Mouse (Mus musculus) frontal cortex, postnatal 14 days (tissue): Measurements from ENCODE around the gene Coch.
"Not testable (repeated sequence)": the region's sequence is repeated elsewhere in the genome, so short reads cannot be mapped to it uniquely, and the experiment has no call there.

Experiments used
- DNase-seq, 2 experiments: peaks; one replicate each; pipeline ENCODE4 v3.0.0; 2022; ENCODE audit warnings: low spot score in 2 of 2

Coch gene

GRCm38 (mm10) chr12:51593229-51594029, at the start of gene Coch:
Gene Coch (plus strand): TSS chr12:51593341.
- DNase-seq: peak in 1 of 2 experiments; percentile 16

- no peak for DNase-seq
Observed at GRCm38 (mm10) chr12:51543402-51543960, 49.7 kb upstream of the Coch start.

- no peak for DNase-seq
Observed at GRCm38 (mm10) chr12:51555041-51555440, 38.1 kb upstream of the Coch start.

DNA sequence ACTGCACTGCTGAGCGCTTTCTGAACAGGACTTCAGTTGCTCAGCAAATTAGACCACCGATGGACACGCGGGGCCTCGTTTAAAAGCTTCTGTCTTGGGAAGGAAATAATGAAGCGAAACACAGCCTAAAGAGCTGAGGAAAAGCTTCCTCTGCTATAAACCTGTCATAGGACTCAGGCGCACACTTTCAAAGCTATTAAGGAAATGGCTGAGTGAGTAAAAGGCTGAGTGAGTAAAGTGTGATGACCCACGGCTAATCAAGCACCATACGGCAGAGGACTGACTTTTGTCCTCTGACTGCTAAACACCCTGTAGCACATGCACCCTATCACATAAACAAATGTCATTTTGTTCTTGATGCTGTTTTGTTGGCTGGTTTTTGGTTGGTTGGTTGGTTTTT, 31.7 kb upstream of the Coch start:
- no peak for DNase-seq

DNA sequence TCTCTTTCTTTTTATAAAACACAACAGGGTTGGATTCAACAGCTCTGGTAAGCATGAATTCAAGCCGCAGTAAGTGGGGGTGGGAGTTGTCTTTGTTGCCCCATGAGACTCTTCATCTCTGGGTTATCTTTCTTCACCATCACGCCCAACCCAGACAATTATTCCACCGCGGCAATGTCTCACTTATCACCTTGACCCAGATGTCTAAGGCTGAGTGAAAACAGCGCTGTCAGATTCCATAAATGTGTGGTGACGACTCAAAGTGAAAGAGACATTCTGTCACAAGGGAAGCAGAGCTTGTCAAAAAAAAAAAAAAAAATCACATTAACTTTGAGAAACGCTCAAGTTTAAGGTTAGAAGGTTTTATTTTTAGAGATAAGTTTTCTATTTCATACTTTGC, 25.9 kb upstream of the Coch start:
- DNase-seq: no peak

- DNase-seq: no peak
Observed at GRCm38 (mm10) chr12:51569472-51569871, 23.7 kb upstream of the Coch start.

GRCm38 (mm10) chr12:51569944-51570343, 23.2 kb upstream of the Coch start:
- DNase-seq: no peak

- no peak for DNase-seq
Observed at GRCm38 (mm10) chr12:51572651-51573050, 20.5 kb upstream of the Coch start.

GRCm38 (mm10) chr12:51577816-51578215, 15.3 kb upstream of the Coch start:
- DNase-seq: not testable (repeated sequence)

DNA sequence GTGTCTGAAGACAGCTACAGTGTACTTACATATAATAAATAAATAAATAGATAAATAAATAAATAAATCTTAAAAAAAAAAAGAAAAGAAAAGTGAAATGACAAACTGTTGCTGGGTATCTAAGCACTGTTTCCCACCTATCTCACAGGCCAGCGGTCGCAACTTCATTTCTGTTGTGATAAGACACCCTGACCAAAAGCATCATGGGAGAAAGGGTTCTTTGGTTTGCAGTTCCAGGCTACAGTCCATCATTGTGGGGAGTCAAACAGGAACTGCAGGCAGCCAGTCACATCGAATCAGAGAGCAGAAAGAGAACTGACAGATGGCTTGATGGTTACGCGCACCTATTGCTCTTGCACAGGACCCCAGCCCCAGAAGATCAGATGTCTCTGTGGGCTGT, 3.9 kb upstream of the Coch start:
- no peak for DNase-seq

GRCm38 (mm10) chr12:51591921-51592320, 1.2 kb upstream of the Coch start:
- DNase-seq: no peak

- no peak for DNase-seq
Observed at GRCm38 (mm10) chr12:51592888-51593228, 283 bp upstream of the Coch start.

GRCm38 (mm10) chr12:51594030-51594470, 909 bp downstream of the Coch start:
- no peak for DNase-seq

DNA sequence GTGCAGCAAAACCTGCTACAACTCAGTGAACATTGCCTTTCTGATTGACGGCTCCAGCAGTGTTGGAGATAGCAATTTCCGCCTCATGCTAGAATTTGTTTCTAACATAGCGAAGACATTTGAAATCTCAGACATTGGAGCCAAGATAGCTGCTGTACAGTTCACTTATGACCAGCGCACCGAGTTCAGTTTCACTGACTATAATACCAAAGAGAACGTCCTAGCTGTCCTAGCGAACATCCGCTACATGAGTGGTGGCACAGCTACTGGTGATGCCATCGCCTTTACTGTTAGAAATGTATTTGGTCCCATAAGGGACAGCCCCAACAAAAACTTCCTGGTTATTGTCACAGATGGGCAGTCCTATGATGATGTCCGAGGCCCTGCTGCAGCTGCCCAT, 10.2 kb downstream of the Coch start:
- DNase-seq: no peak

GRCm38 (mm10) chr12:51606138-51606537, 13.0 kb downstream of the Coch start:
- no peak for DNase-seq

- DNase-seq: no peak
Observed at GRCm38 (mm10) chr12:51612361-51612760, 19.2 kb downstream of the Coch start.

- DNase-seq: no peak
Observed at GRCm38 (mm10) chr12:51620572-51620971, 27.4 kb downstream of the Coch start.

- DNase-seq: no peak
Observed at GRCm38 (mm10) chr12:51621161-51621560, 28.0 kb downstream of the Coch start.

GRCm38 (mm10) chr12:51622670-51623365, 29.7 kb downstream of the Coch start:
- DNase-seq: no peak

DNA sequence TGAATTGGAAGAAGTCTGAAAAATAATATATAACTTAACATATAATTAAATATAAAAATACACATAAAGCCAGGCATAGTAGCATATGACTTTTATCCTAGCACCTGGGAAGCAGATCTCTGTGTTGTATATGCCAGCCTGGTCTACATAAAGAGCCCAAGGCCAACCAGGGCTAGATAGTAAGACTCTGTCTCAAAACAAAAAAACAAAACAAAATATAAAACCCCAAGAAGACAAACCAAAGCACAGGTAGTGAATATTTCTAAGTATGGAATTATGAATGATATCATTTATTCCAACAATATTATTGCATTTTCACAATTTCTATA, 30.2 kb downstream of the Coch start:
- no peak for DNase-seq

- DNase-seq: no peak
Observed at GRCm38 (mm10) chr12:51633481-51633880, 40.3 kb downstream of the Coch start.

DNA sequence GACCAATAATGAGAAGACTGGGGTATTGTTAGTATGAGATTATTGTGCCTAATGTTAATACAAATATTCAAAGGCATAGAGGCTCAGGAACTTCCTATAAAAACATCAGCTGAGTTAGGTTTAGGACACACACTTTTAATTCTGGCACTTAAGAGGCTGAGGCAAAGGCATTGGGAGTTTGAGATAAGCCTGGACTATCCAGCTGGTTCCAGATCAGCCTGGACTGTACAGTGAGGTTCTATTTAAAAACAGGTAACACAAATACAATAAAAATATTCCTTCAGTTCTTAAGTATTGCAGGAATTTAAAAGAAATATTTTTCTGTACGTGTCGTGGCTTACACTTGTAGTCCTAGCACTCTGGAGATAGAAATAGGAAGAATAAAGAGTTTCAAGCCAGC, 43.1 kb downstream of the Coch start:
- DNase-seq: no peak
